23 mouse cellular contexts compared by ENCODE assay signal in genomic region chr19:53794996-53795395, GRCm38 (mm10).
DNase-seq lines count a peak whose midpoint lies in the region; ATAC-seq and TF ChIP-seq lines count a peak whose summit lies in the region.
"Had no signal": no experiment of that assay in that cellular context is flagged by ENCODE, and none has a peak within 500 bp of the region (broad histone marks: within the 10 kb centered on the region; RNA-seq: fewer than 3 reads in every experiment).

No protein-coding gene starts in this region.

- H3K4me2 ChIP-seq in heart, embryonic 14.5 days (ENCODE audit: low read length): peak overlapping the region; percentile 63
- H3K4me2 ChIP-seq in lung, embryonic 16.5 days (ENCODE audit: low read depth, low read length): no peak overlapping the region
- H3K4me2 ChIP-seq: forebrain, embryonic 13.5 days; hindbrain, embryonic 14.5 days; liver, embryonic 15.5 days; midbrain, embryonic 13.5 days had no signal

- no peaks in the 10 kb centered on the region for H3K27me3 ChIP-seq in heart, embryonic 14.5 days (ENCODE audit: control insufficient read depth, insufficient read depth, low read length)
- H3K27me3 ChIP-seq in lung, embryonic 16.5 days (ENCODE audit: control insufficient read depth, insufficient read depth, low read depth, low read length): no peaks in the 10 kb centered on the region
- H3K27me3 ChIP-seq: forebrain, embryonic 13.5 days; liver, embryonic 15.5 days; midbrain, embryonic 13.5 days had no signal

- no peaks in the 10 kb centered on the region for H3K36me3 ChIP-seq in heart, embryonic 14.5 days (ENCODE audit: control insufficient read depth, insufficient read depth, low read length)
- H3K36me3 ChIP-seq in lung, embryonic 16.5 days (ENCODE audit: control insufficient read depth, insufficient read depth, low read length): no peaks in the 10 kb centered on the region
- H3K36me3 ChIP-seq: liver, embryonic 15.5 days; midbrain, embryonic 13.5 days had no signal

- H3K9ac ChIP-seq in heart, embryonic 14.5 days (ENCODE audit: low read length): peak overlapping the region; percentile 76
- no peak overlapping the region for H3K9ac ChIP-seq in lung, embryonic 16.5 days (ENCODE audit: low read length)
- H3K9ac ChIP-seq: forebrain, embryonic 13.5 days; hindbrain, embryonic 14.5 days; liver, embryonic 15.5 days; midbrain, embryonic 13.5 days had no signal

- TF ChIP-seq CTCF in gastrocnemius, adult 2 months (IDR thresholded peaks at IDR 0.05): no peak

- intact Hi-C loops in gastrocnemius, adult 2 months (cut with DNase I): loop anchor here (5.0 kb wide), 1 partner anchor 38 kb away; no protein-coding TSS in a partner anchor

- H3K27ac ChIP-seq in gastrocnemius, adult 2 months: peak overlapping the region; percentile 98
- peak overlapping the region; percentile 93 to 97; a peak in 3 of 4 replicates for H3K27ac ChIP-seq in heart, embryonic 14.5 days (replicated peaks in 1 of 2; ENCODE audit: control insufficient read depth in 1 of 2, insufficient read depth in 1 of 2, low read depth in 2 of 2, low read length in 2 of 2)
- H3K27ac ChIP-seq in lung, embryonic 16.5 days (ENCODE audit: low read length): no peak overlapping the region
- H3K27ac ChIP-seq: forebrain, embryonic 13.5 days; hindbrain, embryonic 14.5 days; kidney, postnatal 0 days; left cerebral cortex, adult 2 months; liver, embryonic 15.5 days; midbrain, embryonic 13.5 days had no signal

- no peak for ATAC-seq in heart, embryonic 14.5 days (ENCODE audit: insufficient number of reproducible peaks, insufficient read depth, low FRiP score, low read depth)
- ATAC-seq in lung, embryonic 16.5 days (ENCODE audit: low read depth): peak; percentile 66
- ATAC-seq: forebrain, embryonic 13.5 days; midbrain, embryonic 13.5 days had no signal

- WGBS in heart, embryonic 14.5 days: 55% methylated on average over 4 of the region's 4 CpGs
- 51% methylated on average over 4 of the region's 4 CpGs for WGBS in lung, embryonic 16.5 days

- DNase-seq in gastrocnemius, adult 2 months: no peak
- no peak for DNase-seq in gastrocnemius, adult 8-10 months (ENCODE audit: low spot score in 2 of 2)
- DNase-seq in heart, adult 8-10 months (ENCODE audit: low spot score): no peak
- DNase-seq in lung, postnatal 36 days: no peak
- DNase-seq in adrenal gland, postnatal 14 days: no peak
- DNase-seq: cerebellum, adult 11 months; cerebellum, adult 9-11 months; gastrocnemius, postnatal 10 days; kidney, adult 2 months; layer of hippocampus, adult 9-11 months; liver; lung, postnatal 10 days; thymus, adult 2 months; thymus, postnatal 4 days had no signal

- peaks cover 35 to 67% of the 10 kb centered on the region in 2 experiments for H3K4me1 ChIP-seq in heart, embryonic 14.5 days (ENCODE audit: control insufficient read depth in 2 of 2, insufficient read depth in 2 of 2, low read length in 2 of 2)
- H3K4me1 ChIP-seq in lung, embryonic 16.5 days (replicated peaks; ENCODE audit: control insufficient read depth, insufficient read depth, low read length): peaks cover 5% of the 10 kb centered on the region; the same call in 1 of the 2 replicates
- H3K4me1 ChIP-seq: forebrain, embryonic 13.5 days; midbrain, embryonic 13.5 days had no signal

- H3K4me3 ChIP-seq in gastrocnemius, adult 2 months: peak overlapping the region; percentile 75
- H3K4me3 ChIP-seq in heart, embryonic 14.5 days (ENCODE audit: control insufficient read depth in 1 of 2, insufficient read depth in 1 of 2, low read depth in 1 of 2, low read length in 2 of 2): peak overlapping the region; percentile 45 to 48; a peak in 3 of 4 replicates
- no peak overlapping the region for H3K4me3 ChIP-seq in lung, embryonic 16.5 days (ENCODE audit: low read length)
- H3K4me3 ChIP-seq: forebrain, embryonic 13.5 days; left cerebral cortex, adult 2 months; liver, embryonic 15.5 days; megakaryocyte, embryonic 14.5 days; midbrain, embryonic 13.5 days had no signal

- no peaks in the 10 kb centered on the region for H3K9me3 ChIP-seq in heart, embryonic 14.5 days (ENCODE audit: control insufficient read depth, low read length)
- H3K9me3 ChIP-seq in lung, embryonic 16.5 days (ENCODE audit: control insufficient read depth, low read length): no peaks in the 10 kb centered on the region
- H3K9me3 ChIP-seq: forebrain, embryonic 13.5 days; liver, embryonic 15.5 days; megakaryocyte, embryonic 14.5 days; midbrain, embryonic 13.5 days had no signal
